Mouse (Mus musculus): ENCODE measurements at regions not wholly inside any gene's neighbourhood (a gene's known extent, or its start where the extent isn't known, plus 50 kb on each side); places are given as distances from the start of the nearest gene placed in this dataset.

DNA sequence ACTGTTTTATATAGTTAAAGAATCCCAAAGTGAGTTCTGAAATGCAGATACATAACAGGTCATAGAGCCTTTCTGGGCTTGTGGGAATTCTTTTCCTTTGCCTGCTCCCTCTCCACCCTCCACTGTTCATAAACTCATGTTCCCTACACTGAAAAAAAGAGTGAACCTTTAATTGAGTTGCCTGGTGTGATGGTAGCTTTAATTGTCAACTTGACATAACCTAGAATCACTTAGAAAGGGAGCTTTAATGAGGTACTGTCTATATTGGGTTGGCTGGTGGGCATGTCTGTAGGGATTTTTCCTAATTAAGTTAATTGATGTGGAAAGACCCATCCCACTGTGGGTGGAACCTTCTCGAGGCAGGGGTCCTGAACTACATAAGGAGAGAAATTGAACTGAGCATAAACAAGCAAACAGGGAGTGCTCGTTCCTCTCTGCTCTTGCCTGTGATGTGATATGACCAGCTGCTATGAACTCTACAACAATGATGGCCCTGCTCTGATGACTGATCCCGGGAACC, 425.7 kb upstream of the Atp10a start:
- dilution Hi-C loops (cut with MboI; ENCODE audit: extremely low pct_ligation_motif_present, extremely low pct_unique_long_range_greater_than_20kb, low sequenced_read_pairs) (no loop called here), in situ Hi-C loops (cut with MboI; ENCODE audit: low pct_ligation_motif_present, low pct_unique_long_range_greater_than_20kb, low sequenced_read_pairs) (no loop called here)
- no peak for TF ChIP-seq ZMIZ1 (IDR thresholded peaks at IDR 0.05; ENCODE audit: low read depth, low read length)
- no peak for TF ChIP-seq MYC (IDR thresholded peaks at IDR 0.05; ENCODE audit: low read depth, low read length)
- no peak for TF ChIP-seq IRF4 (IDR thresholded peaks at IDR 0.05; ENCODE audit: low read depth, low read length)
- no peak for TF ChIP-seq SMC3 (IDR thresholded peaks at IDR 0.05; ENCODE audit: low read depth, low read length)
- no peak for TF ChIP-seq E2F4 (IDR thresholded peaks at IDR 0.05; ENCODE audit: insufficient replicate concordance, low read depth, low read length)
- no peak for TF ChIP-seq KAT2A (IDR thresholded peaks at IDR 0.05; ENCODE audit: insufficient replicate concordance, low read length)

DNA sequence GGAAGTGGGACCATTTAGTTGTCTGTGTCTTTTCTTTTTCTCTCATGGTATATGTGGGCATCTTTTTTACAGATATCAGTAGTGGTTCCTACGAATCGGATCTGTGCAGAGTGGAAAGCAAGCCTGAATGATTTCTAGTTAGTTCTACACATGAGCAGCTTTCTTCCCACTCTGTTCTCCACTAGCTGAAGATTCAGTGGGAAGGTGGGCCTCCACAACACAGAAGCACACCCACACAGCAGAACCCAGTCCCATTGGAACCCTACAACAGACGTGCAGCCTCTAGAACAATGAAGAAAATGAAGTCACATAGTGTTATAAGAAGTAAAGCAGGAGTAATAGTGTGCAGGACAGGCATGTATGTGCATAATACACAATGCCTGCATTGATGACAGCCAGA, 425.0 kb upstream of the Atp10a start:
- in situ Hi-C loops (cut with MboI; ENCODE audit: low pct_ligation_motif_present, low pct_unique_long_range_greater_than_20kb, low sequenced_read_pairs) = no loop called here
- dilution Hi-C loops (cut with MboI; ENCODE audit: extremely low pct_ligation_motif_present, extremely low pct_unique_long_range_greater_than_20kb, low sequenced_read_pairs) = no loop called here
- no peak for DNase-seq (ENCODE audit: extremely low read depth)

More for the DNA sequence above, 425.7 kb upstream of the Atp10a start:
- Histone ChIP-seq H3K27ac (ENCODE audit: insufficient read depth, low read depth) (no peak overlapping the region), H3K4me1 (ENCODE audit: control insufficient read depth in 1 of 2, insufficient read depth in 2 of 2) (no peaks in the 10 kb centered on the region), H3K36me3 (replicated peaks in 1 of 2; ENCODE audit: control insufficient read depth in 1 of 2, insufficient read depth in 1 of 2, low read length in 1 of 2) (no peaks in the 10 kb centered on the region), H3K4me3 (replicated peaks in 1 of 3; ENCODE audit: low read depth in 2 of 3, low read length in 2 of 3, poor library complexity in 1 of 3) (no peak overlapping the region), H3K9me3 (replicated peaks; ENCODE audit: low read length) (peaks cover 47% of the 10 kb centered on the region), H3K79me2 (replicated peaks; ENCODE audit: control insufficient read depth, extremely low read depth, insufficient read depth, poor library complexity, severe bottlenecking) (no peaks in the 10 kb centered on the region), H3K4me2 (ENCODE audit: insufficient read depth, low read depth, poor library complexity, severe bottlenecking) (no peak overlapping the region), H3K9ac (ENCODE audit: insufficient read depth, low read depth) (no peak overlapping the region), H3K27me3 (replicated peaks) (no peaks in the 10 kb centered on the region)
- DNase-seq (ENCODE audit: extremely low read depth) = no peak

DNA sequence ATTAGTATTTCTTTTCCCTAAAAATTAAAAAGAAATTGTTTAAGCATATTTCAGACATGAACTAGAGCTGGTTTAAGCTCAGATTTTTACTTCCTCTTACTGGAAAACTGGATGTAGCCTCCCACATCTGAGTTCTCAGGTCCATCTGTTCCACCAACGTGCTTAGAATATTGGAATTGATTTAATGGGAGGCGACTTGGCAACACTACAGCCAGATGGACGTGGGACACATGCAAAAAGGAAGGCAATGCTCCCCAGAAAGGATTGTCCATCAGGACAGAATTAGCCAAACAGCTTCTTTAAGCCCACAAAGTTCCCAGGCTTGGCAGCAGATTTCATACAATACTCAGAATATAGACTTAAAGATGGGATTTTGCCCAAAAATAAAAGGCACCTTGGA, 408.7 kb upstream of the Atp10a start:
- in situ Hi-C loops (cut with MboI; ENCODE audit: low pct_ligation_motif_present, low pct_unique_long_range_greater_than_20kb, low sequenced_read_pairs) = no loop called here
- TF ChIP-seq POLR2AphosphoS2 (IDR thresholded peaks at IDR 0.05; ENCODE audit: low read depth, low read length) (no peak), USF1 (IDR thresholded peaks at IDR 0.05; ENCODE audit: low read depth, low read length) (no peak), BHLHE40 (IDR thresholded peaks at IDR 0.05; ENCODE audit: low read depth, low read length) (no peak), KAT2A (IDR thresholded peaks at IDR 0.05; ENCODE audit: insufficient replicate concordance, low read length) (no peak), RCOR1 (conservative IDR thresholded peaks at IDR 0.05; ENCODE audit: low read depth, low read length) (no peak), SMC3 (IDR thresholded peaks at IDR 0.05; ENCODE audit: low read depth, low read length) (no peak), MAFK (IDR thresholded peaks at IDR 0.05; ENCODE audit: insufficient replicate concordance, low read length) (no peak), TBP (conservative IDR thresholded peaks at IDR 0.05; ENCODE audit: low read depth, low read length) (no peak), E2F4 (IDR thresholded peaks at IDR 0.05; ENCODE audit: insufficient replicate concordance, low read depth, low read length) (no peak), TCF12 (IDR thresholded peaks at IDR 0.05; ENCODE audit: low read depth, low read length) (no peak), MEF2A (IDR thresholded peaks at IDR 0.05; ENCODE audit: borderline replicate concordance, low read depth, low read length) (no peak), EP300 (IDR thresholded peaks at IDR 0.05; ENCODE audit: low read length) (no peak), NELFE (IDR thresholded peaks at IDR 0.05; ENCODE audit: low read depth, low read length) (no peak), CTCF (conservative IDR thresholded peaks at IDR 0.05 in 1 of 2, IDR thresholded peaks at IDR 0.05 in 1 of 2; ENCODE audit: low read depth in 2 of 2, low read length in 2 of 2) (no peak), UBTF (IDR thresholded peaks at IDR 0.05; ENCODE audit: low read depth, low read length) (no peak), POLR2A (IDR thresholded peaks at IDR 0.05; ENCODE audit: low read depth, low read length) (no peak), SIN3A (IDR thresholded peaks at IDR 0.05; ENCODE audit: low read length) (no peak)
- no peak overlapping the region for H3K9ac ChIP-seq (ENCODE audit: insufficient read depth, low read depth)
- H3K36me3 ChIP-seq (replicated peaks in 1 of 2; ENCODE audit: control insufficient read depth in 1 of 2, insufficient read depth in 1 of 2, low read length in 1 of 2) = no peaks in the 10 kb centered on the region
- no peak overlapping the region for H3K27ac ChIP-seq (ENCODE audit: insufficient read depth, low read depth)
- DNase-seq (ENCODE audit: extremely low read depth) = no peak
- no peaks in the 10 kb centered on the region for H3K27me3 ChIP-seq (replicated peaks)
- no peak overlapping the region for H3K4me3 ChIP-seq (replicated peaks in 1 of 3; ENCODE audit: low read depth in 2 of 3, low read length in 2 of 3, poor library complexity in 1 of 3)
- no peak overlapping the region for H3K4me2 ChIP-seq (ENCODE audit: insufficient read depth, low read depth, poor library complexity, severe bottlenecking)
- no peaks in the 10 kb centered on the region for H3K79me2 ChIP-seq (replicated peaks; ENCODE audit: control insufficient read depth, extremely low read depth, insufficient read depth, poor library complexity, severe bottlenecking)
- H3K4me1 ChIP-seq (ENCODE audit: control insufficient read depth in 1 of 2, insufficient read depth in 2 of 2) = no peaks in the 10 kb centered on the region
- peaks cover 37% of the 10 kb centered on the region for H3K9me3 ChIP-seq (replicated peaks; ENCODE audit: low read length)
- dilution Hi-C loops (cut with MboI; ENCODE audit: extremely low pct_ligation_motif_present, extremely low pct_unique_long_range_greater_than_20kb, low sequenced_read_pairs) = no loop called here

More for the DNA sequence above, 425.0 kb upstream of the Atp10a start:
- Histone ChIP-seq H3K79me2 (replicated peaks; ENCODE audit: control insufficient read depth, extremely low read depth, insufficient read depth, poor library complexity, severe bottlenecking) (no peaks in the 10 kb centered on the region), H3K9ac (ENCODE audit: insufficient read depth, low read depth) (no peak overlapping the region), H3K36me3 (replicated peaks in 1 of 2; ENCODE audit: control insufficient read depth in 1 of 2, insufficient read depth in 1 of 2, low read length in 1 of 2) (no peaks in the 10 kb centered on the region), H3K27ac (ENCODE audit: insufficient read depth, low read depth) (no peak overlapping the region), H3K4me3 (replicated peaks in 1 of 3; ENCODE audit: low read depth in 2 of 3, low read length in 2 of 3, poor library complexity in 1 of 3) (no peak overlapping the region), H3K9me3 (replicated peaks; ENCODE audit: low read length) (peaks cover 41% of the 10 kb centered on the region), H3K4me1 (ENCODE audit: control insufficient read depth in 1 of 2, insufficient read depth in 2 of 2) (no peaks in the 10 kb centered on the region), H3K4me2 (ENCODE audit: insufficient read depth, low read depth, poor library complexity, severe bottlenecking) (no peak overlapping the region), H3K27me3 (replicated peaks) (no peaks in the 10 kb centered on the region)
- TF ChIP-seq SMC3 (IDR thresholded peaks at IDR 0.05; ENCODE audit: low read depth, low read length) (no peak), RAD21 (IDR thresholded peaks at IDR 0.05; ENCODE audit: low read depth, low read length) (no peak), TBP (conservative IDR thresholded peaks at IDR 0.05; ENCODE audit: low read depth, low read length) (no peak), MAFK (IDR thresholded peaks at IDR 0.05; ENCODE audit: insufficient replicate concordance, low read length) (no peak)
